11 mouse cellular contexts compared by ENCODE assay signal in genomic region chr16:4604293-4604837, GRCm38 (mm10). TPM values are rescaled to one million over a fixed set of nuclear protein-coding genes. Genes with fewer than 3 reads are reported as not detected.
DNase-seq lines count a peak whose midpoint lies in the region; ATAC-seq and TF ChIP-seq lines count a peak whose summit lies in the region.
"Had no signal": no experiment of that assay in that cellular context is flagged by ENCODE, and none has a peak within 500 bp of the region (broad histone marks: within the 10 kb centered on the region; RNA-seq: fewer than 3 reads in every experiment).

No protein-coding gene starts in this region.

- no peak for TF ChIP-seq CTCF in gastrocnemius, adult 2 months (IDR thresholded peaks at IDR 0.05)
- TF ChIP-seq CTCF in lung, adult 2 months (IDR thresholded peaks at IDR 0.05; ENCODE audit: insufficient read depth, low read length) = no peak

- WGBS in lung, adult 2 months = 46% methylated on average over 11 of the region's 11 CpGs
- 51% methylated on average over 11 of the region's 11 CpGs for WGBS in stomach, embryonic 15.5 days

- H3K36me3 ChIP-seq in stomach, embryonic 15.5 days = peaks cover 7% of the 10 kb centered on the region; the same call in 1 of the 2 replicates

- H3K9me3 ChIP-seq in stomach, embryonic 15.5 days = no peaks in the 10 kb centered on the region
- H3K9me3 ChIP-seq: forebrain, embryonic 13.5 days; midbrain, embryonic 15.5 days had no signal

- ATAC-seq in stomach, embryonic 15.5 days (ENCODE audit: insufficient read depth, low FRiP score, low read depth) = no peak
- ATAC-seq: forebrain, embryonic 13.5 days; midbrain, embryonic 15.5 days had no signal

- H3K4me2 ChIP-seq in stomach, embryonic 15.5 days = no peak overlapping the region
- H3K4me2 ChIP-seq: midbrain, embryonic 15.5 days had no signal

- no peak overlapping the region for H3K9ac ChIP-seq in stomach, embryonic 15.5 days
- H3K9ac ChIP-seq: forebrain, embryonic 13.5 days; midbrain, embryonic 15.5 days had no signal

- DNase-seq in gastrocnemius, adult 2 months = peak; percentile 59
- no peak for DNase-seq in gastrocnemius, postnatal 14 days
- peak; percentile 4 for DNase-seq in lung, adult 2 months
- DNase-seq in lung, postnatal 4 days = no peak
- peak; percentile 72 for DNase-seq in kidney, postnatal 14 days
- DNase-seq in urinary bladder, postnatal 4 days (ENCODE audit: low spot score in 2 of 2) = no peak
- DNase-seq in adrenal gland, adult (ENCODE audit: inconsistent age in 2 of 2, low spot score in 1 of 2) = no peak
- DNase-seq: cerebellum, postnatal 25 days had no signal

- peaks cover 48% of the 10 kb centered on the region for H3K4me1 ChIP-seq in lung, adult 2 months (ENCODE audit: control insufficient read depth, insufficient read depth, low read length)
- peaks cover 84% of the 10 kb centered on the region for H3K4me1 ChIP-seq in stomach, embryonic 15.5 days

- no peaks in the 10 kb centered on the region for H3K27me3 ChIP-seq in stomach, embryonic 15.5 days (replicated peaks)
- H3K27me3 ChIP-seq: forebrain, embryonic 13.5 days; midbrain, embryonic 15.5 days had no signal

- H3K27ac ChIP-seq in gastrocnemius, adult 2 months = peak overlapping the region; percentile 28
- H3K27ac ChIP-seq in stomach, embryonic 15.5 days = peak overlapping the region; percentile 48; the same call in 1 of the 2 replicates
- H3K27ac ChIP-seq: forebrain, embryonic 13.5 days; midbrain, embryonic 15.5 days had no signal

- no peak for TF ChIP-seq POLR2A in lung, adult 2 months (IDR thresholded peaks at IDR 0.05; ENCODE audit: borderline replicate concordance, extremely low read depth, low read depth, low read length)

- H3K4me3 ChIP-seq in gastrocnemius, adult 2 months = no peak overlapping the region
- no peak overlapping the region for H3K4me3 ChIP-seq in lung, adult 2 months (replicated peaks; ENCODE audit: extremely low read depth, low read depth, low read length)
- no peak overlapping the region for H3K4me3 ChIP-seq in stomach, embryonic 15.5 days (replicated peaks)
- H3K4me3 ChIP-seq: forebrain, embryonic 13.5 days; midbrain, embryonic 15.5 days had no signal

- intact Hi-C loops in gastrocnemius, adult 2 months (cut with DNase I) = no loop called here
- intact Hi-C loops in gastrocnemius, postnatal 14 days (cut with DNase I; ENCODE audit: low total_unique reads) = loop anchor here (10.0 kb wide), 2 partner anchors 110 to 290 kb away; no protein-coding TSS in a partner anchor

RNA-seq across cellular contexts. Expression of gene Glis2, which starts 9.9 kb away (rescaled TPM):
- total RNA-seq in gastrocnemius, adult 2 months (2021) = 1 to 10 TPM; 5.2 to 6.9 TPM
- total RNA-seq in gastrocnemius, postnatal 14 days (2021) = 10 to 100 TPM; 11.8 to 15.2 TPM
- polyA plus RNA-seq in lung, adult 2 months (2012; rRNA removed) = 66.5 and 76.4 TPM in 2 replicates
- polyA plus RNA-seq in stomach, embryonic 15.5 days (2015; fragmentation: Nextera tagmentation; extraction: Ambion mirVana) = 27.9 and 30.6 TPM in 2 replicates

RNA-seq across cellular contexts. Expression of gene Pam16, which starts 20.4 kb away (rescaled TPM):
- total RNA-seq in gastrocnemius, adult 2 months (2021) = 100 to 1,000 TPM in 1 of 2 experiments, 10 to 100 TPM in 1; 97.4 to 112 TPM
- total RNA-seq in gastrocnemius, postnatal 14 days (2021) = 10 to 100 TPM; 68.0 to 74.9 TPM
- polyA plus RNA-seq in lung, adult 2 months (2012; rRNA removed) = 8.4 and 12.3 TPM in 2 replicates
- 46.5 and 75.7 TPM in 2 replicates for polyA plus RNA-seq in stomach, embryonic 15.5 days (2015; fragmentation: Nextera tagmentation; extraction: Ambion mirVana)

RNA-seq across cellular contexts. Expression of gene Vasn, which starts 35.4 kb away (rescaled TPM):
- 1 to 10 TPM; 4.8 to 6.0 TPM for total RNA-seq in gastrocnemius, adult 2 months (2021)
- total RNA-seq in gastrocnemius, postnatal 14 days (2021) = 1 to 10 TPM; 7.6 to 8.4 TPM
- 86.4 and 91.1 TPM in 2 replicates for polyA plus RNA-seq in lung, adult 2 months (2012; rRNA removed)
- polyA plus RNA-seq in stomach, embryonic 15.5 days (2015; fragmentation: Nextera tagmentation; extraction: Ambion mirVana) = 17.2 and 17.3 TPM in 2 replicates

RNA-seq across cellular contexts. Expression of gene Dnaja3, which starts 35.4 kb away (rescaled TPM):
- total RNA-seq in gastrocnemius, adult 2 months (2021) = 100 to 1,000 TPM in 1 of 2 experiments, 10 to 100 TPM in 1; 86.4 to 110 TPM
- 100 to 1,000 TPM in 1 of 2 experiments, 10 to 100 TPM in 1; 88.0 to 100 TPM for total RNA-seq in gastrocnemius, postnatal 14 days (2021)
- polyA plus RNA-seq in lung, adult 2 months (2012; rRNA removed) = 16.1 and 21.2 TPM in 2 replicates
- 68.4 and 77.6 TPM in 2 replicates for polyA plus RNA-seq in stomach, embryonic 15.5 days (2015; fragmentation: Nextera tagmentation; extraction: Ambion mirVana)

RNA-seq across cellular contexts. Expression of gene Tfap4, which starts 44.7 kb away (rescaled TPM):
- 1 to 10 TPM; 3.0 to 5.1 TPM for total RNA-seq in gastrocnemius, adult 2 months (2021)
- total RNA-seq in gastrocnemius, postnatal 14 days (2021) = 1 to 10 TPM; 4.1 to 4.4 TPM
- 6.0 and 6.9 TPM in 2 replicates for polyA plus RNA-seq in lung, adult 2 months (2012; rRNA removed)
- polyA plus RNA-seq in stomach, embryonic 15.5 days (2015; fragmentation: Nextera tagmentation; extraction: Ambion mirVana) = 20.3 and 22.4 TPM in 2 replicates

Comparison
In these comparisons a context has a peak if more than half of its experiments do, and no peak if none do; other contexts are left out.
1. DNase-seq: peak in gastrocnemius, adult 2 months (single experiment), lung, adult 2 months (single experiment) and kidney, postnatal 14 days (single experiment); none in gastrocnemius, postnatal 14 days (single experiment), lung, postnatal 4 days (0 of 2), urinary bladder, postnatal 4 days (0 of 2) and adrenal gland, adult (0 of 2).